Mouse (Mus musculus): ENCODE results near the gene Ccser1. TPM values are rescaled to one million over a fixed set of nuclear protein-coding genes. Genes with fewer than 3 reads are reported as not detected.

Ccser1 gene
- polyA plus RNA-seq, 1 experiment, result not detected

DNA sequence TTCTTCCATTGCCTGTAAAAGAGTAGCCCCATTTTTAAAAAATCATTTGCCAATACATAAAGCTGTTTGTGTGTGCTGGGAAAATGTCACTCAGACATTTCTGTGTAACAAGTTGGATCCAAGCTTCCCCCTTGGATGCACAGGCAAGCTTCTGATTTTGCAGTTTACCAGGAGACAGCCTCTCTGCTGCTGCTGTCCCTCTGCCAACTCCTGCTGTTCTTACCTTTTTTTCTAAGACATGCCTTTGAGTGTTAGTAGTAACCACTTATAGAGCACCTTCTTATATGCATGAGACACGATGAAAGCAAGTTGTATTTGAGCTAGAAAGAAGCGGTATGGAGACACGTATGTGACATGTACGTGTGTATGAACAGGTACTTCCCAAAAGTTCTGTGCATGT is 120.3 kb downstream of the Ccser1 start:
- TF ChIP-seq GATA1 (IDR thresholded peaks at IDR 0.05; ENCODE audit: low read length), result no peak
- TF ChIP-seq TAL1 (IDR thresholded peaks at IDR 0.05; ENCODE audit: low read length), result no peak

DNA sequence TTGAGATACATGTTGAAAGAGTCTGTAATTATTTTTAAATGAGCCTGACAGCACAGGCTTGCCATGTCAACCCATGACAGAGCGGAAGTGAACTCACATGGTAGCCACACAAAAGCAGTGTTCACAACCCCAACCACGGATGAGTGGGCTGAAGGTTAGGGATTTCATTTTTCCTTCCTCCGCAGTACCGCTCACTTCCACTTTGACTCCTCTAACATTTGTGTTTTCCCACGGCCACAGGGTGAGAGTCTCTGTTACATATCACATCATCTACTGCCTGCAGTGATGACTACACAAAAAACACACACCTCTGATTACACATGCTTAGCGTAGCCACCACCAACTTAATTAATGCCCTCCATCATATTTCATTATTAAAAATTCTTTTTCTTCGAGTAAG is 120.9 kb downstream of the Ccser1 start:
- H3K4me3 ChIP-seq (replicated peaks), result no peak overlapping the region
- TF ChIP-seq TAL1 (IDR thresholded peaks at IDR 0.05; ENCODE audit: low read length) (no peak), GATA1 (IDR thresholded peaks at IDR 0.05; ENCODE audit: low read length) (no peak)
- H3K36me3 ChIP-seq (ENCODE audit: control insufficient read depth), result no peaks in the 10 kb centered on the region
- H3K4me1 ChIP-seq (ENCODE audit: control insufficient read depth), result no peaks in the 10 kb centered on the region
- no peaks in the 10 kb centered on the region for H3K9me3 ChIP-seq (ENCODE audit: control insufficient read depth, low read length)
- no peaks in the 10 kb centered on the region for H3K27me3 ChIP-seq (ENCODE audit: control insufficient read depth)

More for the DNA sequence above, 120.3 kb downstream of the Ccser1 start:
- no peaks in the 10 kb centered on the region for H3K36me3 ChIP-seq (ENCODE audit: control insufficient read depth)
- H3K4me1 ChIP-seq (ENCODE audit: control insufficient read depth), result no peaks in the 10 kb centered on the region
- H3K9me3 ChIP-seq (ENCODE audit: control insufficient read depth, low read length), result no peaks in the 10 kb centered on the region
- H3K4me3 ChIP-seq (replicated peaks), result no peak overlapping the region
- no peaks in the 10 kb centered on the region for H3K27me3 ChIP-seq (ENCODE audit: control insufficient read depth)

DNA sequence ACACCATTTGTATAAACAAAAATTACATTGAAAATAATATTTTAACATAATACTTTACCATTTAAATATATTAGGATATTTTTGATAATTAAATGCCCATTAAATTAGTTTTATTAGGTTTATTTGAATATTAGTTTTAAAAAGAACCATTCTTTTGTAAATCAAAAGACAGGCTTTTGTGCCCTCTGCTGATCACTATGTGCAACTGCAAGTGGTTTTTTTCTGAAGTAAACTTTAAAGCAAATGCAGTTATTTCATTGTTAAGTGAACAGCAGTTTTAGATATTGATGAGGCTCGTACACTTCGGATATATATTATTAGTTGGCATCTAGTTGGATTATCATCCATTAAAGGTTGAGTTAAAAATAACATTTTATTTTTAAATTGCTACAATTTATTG is 121.5 kb downstream of the Ccser1 start:
- no peaks in the 10 kb centered on the region for H3K27me3 ChIP-seq (ENCODE audit: control insufficient read depth)
- no peaks in the 10 kb centered on the region for H3K4me1 ChIP-seq (ENCODE audit: control insufficient read depth)
- TF ChIP-seq TAL1 (IDR thresholded peaks at IDR 0.05; ENCODE audit: low read length) (no peak), GATA1 (IDR thresholded peaks at IDR 0.05; ENCODE audit: low read length) (no peak)
- H3K36me3 ChIP-seq (ENCODE audit: control insufficient read depth), result no peaks in the 10 kb centered on the region
- no peak overlapping the region for H3K4me3 ChIP-seq (replicated peaks)
- no peaks in the 10 kb centered on the region for H3K9me3 ChIP-seq (ENCODE audit: control insufficient read depth, low read length)

DNA sequence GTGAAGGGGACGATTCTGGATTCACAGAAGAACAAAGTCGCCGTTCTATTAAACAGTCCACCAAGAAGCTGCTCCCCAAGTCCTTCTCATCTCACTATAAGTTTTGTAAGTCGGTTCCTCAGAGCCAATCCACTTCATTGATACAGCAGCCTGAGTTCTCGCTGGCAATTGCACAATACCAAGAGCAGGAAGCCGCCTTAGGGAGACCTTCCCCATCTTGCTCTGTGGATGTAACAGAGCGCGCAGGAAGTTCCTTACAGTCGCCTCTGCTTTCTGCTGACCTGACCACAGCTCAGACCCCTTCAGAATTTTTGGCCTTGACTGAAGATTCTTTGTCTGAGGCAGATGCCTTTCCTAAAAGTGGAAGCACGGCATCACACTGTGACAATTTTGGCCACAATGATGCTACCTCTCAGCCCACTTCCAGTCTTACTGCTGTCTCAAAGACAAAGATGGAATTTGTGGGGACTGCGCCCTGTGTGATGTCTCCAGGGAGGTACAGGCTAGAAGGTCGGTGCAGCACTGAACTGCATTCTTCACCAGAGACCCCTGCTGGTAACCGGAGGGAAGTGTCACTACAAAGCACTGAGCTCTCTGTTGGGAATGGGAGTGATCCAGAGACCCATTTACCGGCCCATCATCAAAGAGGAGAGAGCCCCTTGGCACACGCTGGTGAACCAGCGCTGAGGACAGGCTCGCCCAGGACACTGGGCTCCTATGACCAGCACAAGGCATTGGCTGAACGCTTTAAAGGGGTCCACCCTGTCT is 131.4 kb downstream of the Ccser1 start:
- Histone ChIP-seq H3K36me3 (ENCODE audit: control insufficient read depth) (no peaks in the 10 kb centered on the region), H3K4me3 (replicated peaks) (no peak overlapping the region), H3K9me3 (ENCODE audit: control insufficient read depth, low read length) (no peaks in the 10 kb centered on the region), H3K4me1 (ENCODE audit: control insufficient read depth) (no peaks in the 10 kb centered on the region), H3K27me3 (ENCODE audit: control insufficient read depth) (no peaks in the 10 kb centered on the region)
- TF ChIP-seq GATA1 (IDR thresholded peaks at IDR 0.05; ENCODE audit: low read length), result no peak

DNA sequence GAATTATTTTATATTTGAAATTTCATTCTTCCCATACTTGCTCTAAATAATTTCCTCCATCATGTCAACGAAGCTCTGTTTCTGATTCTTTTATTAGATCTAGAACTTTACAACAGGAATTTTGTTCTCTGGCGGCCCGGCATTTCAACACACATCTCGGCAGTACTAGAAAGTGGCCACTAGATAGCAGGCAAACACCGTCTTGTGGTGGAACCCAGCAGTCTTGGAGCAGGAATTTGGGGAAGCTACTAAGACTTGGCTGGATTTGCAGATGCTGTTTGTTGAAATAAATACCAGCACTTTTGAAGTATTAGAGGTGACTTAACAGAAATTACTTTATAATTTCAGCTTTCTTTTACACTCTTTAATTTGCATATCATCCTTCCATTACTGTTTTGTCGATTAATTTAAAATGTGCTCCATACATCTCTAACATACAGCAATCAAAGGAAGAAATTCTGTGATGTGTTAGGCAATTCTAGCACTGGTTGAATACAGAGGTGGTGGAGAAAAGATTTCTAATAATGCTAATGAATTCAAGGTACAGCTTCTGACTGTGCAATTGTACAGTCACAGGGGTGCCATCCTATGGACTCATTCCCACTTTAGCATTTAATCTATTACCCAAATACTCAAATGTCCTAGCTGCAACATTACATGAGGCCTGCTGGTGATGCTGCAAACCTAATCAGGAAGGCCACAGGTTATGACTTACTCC is 135.9 kb downstream of the Ccser1 start:
- Histone ChIP-seq H3K36me3 (ENCODE audit: control insufficient read depth) (no peaks in the 10 kb centered on the region), H3K27me3 (ENCODE audit: control insufficient read depth) (no peaks in the 10 kb centered on the region), H3K4me1 (ENCODE audit: control insufficient read depth) (no peaks in the 10 kb centered on the region), H3K4me3 (replicated peaks) (no peak overlapping the region), H3K9me3 (ENCODE audit: control insufficient read depth, low read length) (no peaks in the 10 kb centered on the region)
- TF ChIP-seq GATA1 (IDR thresholded peaks at IDR 0.05; ENCODE audit: low read length), result no peak
- no peak for TF ChIP-seq TAL1 (IDR thresholded peaks at IDR 0.05; ENCODE audit: low read length)

DNA sequence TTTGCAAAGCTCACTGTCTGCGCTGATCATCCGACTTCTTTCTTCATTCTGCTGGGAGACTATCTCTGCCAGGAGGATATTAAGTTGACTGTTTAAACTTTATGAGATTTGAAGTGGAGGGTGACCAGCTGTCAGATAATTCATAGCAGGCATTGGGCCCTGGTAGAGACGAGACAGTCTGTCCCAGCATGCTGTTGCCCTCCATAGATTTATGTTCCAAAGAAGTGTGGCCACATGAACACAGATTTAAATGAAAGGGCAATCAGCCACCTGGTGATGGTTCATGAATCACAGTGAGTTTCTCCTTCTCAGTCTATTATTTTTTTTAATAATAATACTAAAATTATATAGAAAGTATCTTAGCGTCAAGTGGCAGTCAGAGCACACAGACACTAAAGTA is 140.7 kb downstream of the Ccser1 start:
- H3K4me3 ChIP-seq (replicated peaks), result no peak overlapping the region
- H3K27me3 ChIP-seq (ENCODE audit: control insufficient read depth), result no peaks in the 10 kb centered on the region
- H3K36me3 ChIP-seq (ENCODE audit: control insufficient read depth), result no peaks in the 10 kb centered on the region
- TF ChIP-seq TAL1 (IDR thresholded peaks at IDR 0.05; ENCODE audit: low read length) (no peak), GATA1 (IDR thresholded peaks at IDR 0.05; ENCODE audit: low read length) (no peak)
- H3K4me1 ChIP-seq (ENCODE audit: control insufficient read depth), result no peaks in the 10 kb centered on the region
- no peaks in the 10 kb centered on the region for H3K9me3 ChIP-seq (ENCODE audit: control insufficient read depth, low read length)

DNA sequence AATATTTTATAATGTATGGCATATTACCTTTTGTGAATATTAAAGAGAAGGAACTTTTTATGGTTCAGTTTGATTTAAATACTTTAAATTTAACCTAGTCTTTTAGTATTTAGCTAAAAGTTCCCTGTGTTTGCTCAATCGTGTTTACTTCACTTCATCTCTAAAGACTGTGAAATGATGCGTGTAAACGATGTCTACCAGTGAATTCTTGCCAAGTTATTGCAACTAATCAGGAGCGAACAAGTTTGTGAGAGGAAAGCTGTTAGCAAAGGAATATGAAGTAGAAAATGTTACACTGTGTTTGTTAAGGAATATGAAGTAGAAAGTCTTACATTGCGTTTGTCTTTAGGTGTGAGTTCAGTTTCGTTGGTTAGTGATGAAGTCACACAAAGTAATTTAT is 142.2 kb downstream of the Ccser1 start:
- Histone ChIP-seq H3K27me3 (ENCODE audit: control insufficient read depth) (no peaks in the 10 kb centered on the region), H3K36me3 (ENCODE audit: control insufficient read depth) (no peaks in the 10 kb centered on the region), H3K9me3 (ENCODE audit: control insufficient read depth, low read length) (no peaks in the 10 kb centered on the region), H3K4me3 (replicated peaks) (no peak overlapping the region), H3K4me1 (ENCODE audit: control insufficient read depth) (no peaks in the 10 kb centered on the region)
- TF ChIP-seq TAL1 (IDR thresholded peaks at IDR 0.05; ENCODE audit: low read length) (no peak), GATA1 (IDR thresholded peaks at IDR 0.05; ENCODE audit: low read length) (no peak)

DNA sequence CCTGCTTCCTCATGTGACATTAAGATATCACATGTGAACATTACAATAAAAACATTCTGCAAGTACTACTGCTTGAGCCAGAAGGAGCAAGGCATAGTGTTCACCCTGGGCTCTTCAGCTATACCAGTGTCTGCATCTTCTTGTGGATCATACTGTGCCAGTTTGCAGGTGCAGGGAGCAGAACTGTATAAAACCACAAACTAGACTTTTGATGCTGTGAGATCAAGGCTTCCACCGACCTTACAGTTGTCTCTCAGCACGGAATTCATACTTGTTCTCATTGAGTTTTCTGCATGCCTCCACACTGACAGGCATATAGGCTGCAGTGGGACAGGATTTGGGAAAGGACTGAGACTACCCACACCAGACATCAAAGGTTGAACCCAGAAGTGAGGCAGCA is 146.0 kb downstream of the Ccser1 start:
- Histone ChIP-seq H3K4me3 (replicated peaks) (no peak overlapping the region), H3K27me3 (ENCODE audit: control insufficient read depth) (no peaks in the 10 kb centered on the region), H3K36me3 (ENCODE audit: control insufficient read depth) (no peaks in the 10 kb centered on the region), H3K4me1 (ENCODE audit: control insufficient read depth) (no peaks in the 10 kb centered on the region), H3K9me3 (ENCODE audit: control insufficient read depth, low read length) (no peaks in the 10 kb centered on the region)
- TF ChIP-seq GATA1 (IDR thresholded peaks at IDR 0.05; ENCODE audit: low read length) (no peak), TAL1 (IDR thresholded peaks at IDR 0.05; ENCODE audit: low read length) (no peak)

DNA sequence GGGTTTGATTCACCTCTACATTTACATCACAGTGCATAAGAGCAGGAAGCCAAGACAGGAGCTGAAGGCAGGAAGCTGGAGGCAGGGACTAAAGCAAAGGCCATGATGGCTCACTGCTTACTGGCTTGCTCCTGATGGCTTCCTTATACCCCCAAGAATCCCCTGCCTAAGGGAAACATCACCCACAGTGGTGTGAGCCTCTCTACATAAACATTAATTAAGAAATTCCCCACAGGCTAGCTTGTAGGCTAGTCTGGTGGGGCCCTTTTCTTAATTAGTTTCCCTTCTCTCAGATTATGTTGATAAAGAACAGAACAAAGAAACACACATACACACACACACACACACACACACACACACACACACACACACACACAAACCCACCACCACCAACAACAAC is 148.9 kb downstream of the Ccser1 start:
- Histone ChIP-seq H3K36me3 (ENCODE audit: control insufficient read depth) (no peaks in the 10 kb centered on the region), H3K4me3 (replicated peaks) (no peak overlapping the region), H3K4me1 (ENCODE audit: control insufficient read depth) (no peaks in the 10 kb centered on the region), H3K27me3 (ENCODE audit: control insufficient read depth) (no peaks in the 10 kb centered on the region), H3K9me3 (ENCODE audit: control insufficient read depth, low read length) (no peaks in the 10 kb centered on the region)
- TF ChIP-seq GATA1 (IDR thresholded peaks at IDR 0.05; ENCODE audit: low read length) (no peak), TAL1 (IDR thresholded peaks at IDR 0.05; ENCODE audit: low read length) (no peak)
